24 mouse cellular contexts compared by ENCODE assay signal in genomic region chr1:108046194-108046593, GRCm38 (mm10).
DNase-seq lines count a peak whose midpoint lies in the region; TF ChIP-seq lines count a peak whose summit lies in the region.
"Had no signal": no experiment of that assay in that cellular context is flagged by ENCODE, and none has a peak within 500 bp of the region (broad histone marks: within the 10 kb centered on the region; RNA-seq: fewer than 3 reads in every experiment).

No protein-coding gene starts in this region.

- H3K79me2 ChIP-seq in myocyte (ENCODE audit: control insufficient read depth, insufficient read depth) = no peaks in the 10 kb centered on the region

- TF ChIP-seq POLR2A in myocyte (IDR thresholded peaks at IDR 0.05; ENCODE audit: insufficient read length, low read depth) = no peak

- no peaks in the 10 kb centered on the region for H3K27me3 ChIP-seq in myocyte (ENCODE audit: control insufficient read depth, insufficient read depth, insufficient read length)
- H3K27me3 ChIP-seq: CH12.LX; hindbrain, embryonic 12.5 days; limb, embryonic 12.5 days; midbrain, embryonic 12.5 days; neural tube, embryonic 13.5 days; stomach, embryonic 15.5 days had no signal

- DNase-seq in embryo, embryonic 11 days = peak; percentile 5
- DNase-seq in embryo, embryonic 10.5 days (ENCODE audit: low spot score) = no peak
- DNase-seq in Muller cell, postnatal 12 days (ENCODE audit: inconsistent ontology term) = peak; percentile 91
- DNase-seq in adrenal gland, postnatal 10 days = peak; percentile 42
- DNase-seq in cerebellum, postnatal 36 days = no peak
- DNase-seq in heart, postnatal 14 days = no peak
- no peak for DNase-seq in gastrocnemius, postnatal 14 days
- DNase-seq: cerebellum, adult 9-10 months; gastrocnemius, adult 2 months; kidney, adult 18-20 months; kidney, postnatal 10 days; liver, postnatal 0 days; right cerebral cortex, adult 18-20 months; thymus, postnatal 25 days had no signal

- intact Hi-C loops in heart, postnatal 14 days (cut with DNase I) = no loop called here
- intact Hi-C loops in gastrocnemius, postnatal 14 days (cut with DNase I; ENCODE audit: low total_unique reads) = no loop called here

- H3K36me3 ChIP-seq in myocyte (ENCODE audit: control insufficient read depth, insufficient read depth) = no peaks in the 10 kb centered on the region
- H3K36me3 ChIP-seq: G1E; heart, embryonic 10.5 days; hindbrain, embryonic 12.5 days; limb, embryonic 12.5 days; midbrain, embryonic 12.5 days; neural tube, embryonic 13.5 days; stomach, embryonic 15.5 days had no signal

- no peak overlapping the region for H3K4me2 ChIP-seq in myocyte (ENCODE audit: low read depth)
- H3K4me2 ChIP-seq: hindbrain, embryonic 12.5 days; limb, embryonic 12.5 days; liver, embryonic 11.5 days; midbrain, embryonic 12.5 days; neural tube, embryonic 13.5 days; stomach, embryonic 15.5 days had no signal

- no peak overlapping the region for H3K4me3 ChIP-seq in myocyte
- H3K4me3 ChIP-seq: gastrocnemius, adult 2 months; heart, embryonic 10.5 days; hindbrain, embryonic 12.5 days; limb, embryonic 12.5 days; midbrain, embryonic 12.5 days; neural tube, embryonic 13.5 days; stomach, embryonic 15.5 days had no signal

- H3ac ChIP-seq in myocyte (ENCODE audit: control insufficient read depth, insufficient read length) = no peak overlapping the region

TF ChIP-seq in myocyte, 11 proteins besides CTCF, POLR2A, EP300 and RAD21:
- TF ChIP-seq MAX (IDR thresholded peaks at IDR 0.05; ENCODE audit: low read depth) (no peak), TCF12 (IDR thresholded peaks at IDR 0.05; ENCODE audit: insufficient read depth, poor library complexity, severe bottlenecking) (no peak), MYOD1 (IDR thresholded peaks at IDR 0.05; ENCODE audit: control insufficient read depth in 1 of 3, insufficient read length in 2 of 3, low read depth in 2 of 3) (peak; percentile 12 to 82 (median 61))

Comparison
In these comparisons a context has a peak if more than half of its experiments do, and no peak if none do; other contexts are left out.
1. DNase-seq: peak in embryo, embryonic 11 days (single experiment), Muller cell, postnatal 12 days (single experiment) and adrenal gland, postnatal 10 days (single experiment); none in embryo, embryonic 10.5 days (single experiment), cerebellum, postnatal 36 days (0 of 2), heart, postnatal 14 days (0 of 2) and gastrocnemius, postnatal 14 days (single experiment).